Comparison of ENCODE assay signal across 23 mouse cellular contexts in the genomic region with DNA sequence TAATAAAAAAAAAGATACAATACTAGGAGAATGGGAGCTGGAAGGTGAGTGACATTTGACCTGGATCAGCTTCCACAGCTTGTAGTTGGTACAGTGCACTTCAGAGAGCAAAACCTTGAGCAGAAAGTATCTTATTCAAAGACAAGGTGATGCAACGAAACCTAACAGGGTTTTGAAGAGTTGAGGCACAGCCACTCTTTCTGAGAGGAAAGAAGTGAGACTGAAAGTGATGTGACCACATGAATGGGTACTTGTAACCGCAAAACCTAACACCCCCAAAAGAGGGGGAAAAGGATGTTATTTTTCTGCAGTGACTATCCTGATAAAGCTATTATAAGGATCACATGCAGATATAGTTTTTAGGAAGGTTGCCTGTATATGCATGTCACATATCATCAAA.
"Had no signal": no experiment of that assay in that cellular context is flagged by ENCODE, and none has a peak within 500 bp of the region (broad histone marks: within the 10 kb centered on the region; RNA-seq: fewer than 3 reads in every experiment).

No protein-coding gene starts in this region.

- H3K36me3 ChIP-seq: embryonic facial prominence, embryonic 10.5 days; embryonic facial prominence, embryonic 12.5 days; embryonic facial prominence, embryonic 13.5 days; embryonic facial prominence, embryonic 15.5 days; forebrain, embryonic 10.5 days; forebrain, embryonic 12.5 days; forebrain, embryonic 15.5 days; heart, embryonic 10.5 days had no signal

- H3K4me1 ChIP-seq: embryonic facial prominence, embryonic 10.5 days; embryonic facial prominence, embryonic 12.5 days; embryonic facial prominence, embryonic 13.5 days; embryonic facial prominence, embryonic 15.5 days; forebrain, embryonic 10.5 days; forebrain, embryonic 12.5 days; forebrain, embryonic 13.5 days; forebrain, embryonic 15.5 days; heart, embryonic 10.5 days had no signal

- H3K4me2 ChIP-seq: embryonic facial prominence, embryonic 12.5 days; embryonic facial prominence, embryonic 13.5 days; embryonic facial prominence, embryonic 15.5 days; forebrain, embryonic 12.5 days; forebrain, embryonic 13.5 days; forebrain, embryonic 15.5 days had no signal

- DNase-seq: cerebellum, adult 9-10 months; cerebellum, adult 9-11 months; cerebellum, postnatal 10 days; cerebellum, postnatal 14 days; cerebellum, postnatal 25 days; cerebellum, postnatal 36 days; embryo, embryonic 11 days; forebrain, postnatal 0 days; gastrocnemius, postnatal 10 days; gastrocnemius, postnatal 14 days; gastrocnemius, postnatal 36 days; heart, adult 2 months had no signal

- H3K27ac ChIP-seq: embryonic facial prominence, embryonic 10.5 days; embryonic facial prominence, embryonic 12.5 days; embryonic facial prominence, embryonic 13.5 days; embryonic facial prominence, embryonic 15.5 days; forebrain, embryonic 10.5 days; forebrain, embryonic 12.5 days; forebrain, embryonic 13.5 days; forebrain, embryonic 15.5 days; gastrocnemius, adult 2 months; heart, adult 2 months; heart, embryonic 10.5 days had no signal

- H3K9me3 ChIP-seq: embryonic facial prominence, embryonic 10.5 days; embryonic facial prominence, embryonic 12.5 days; embryonic facial prominence, embryonic 13.5 days; embryonic facial prominence, embryonic 15.5 days; forebrain, embryonic 10.5 days; forebrain, embryonic 12.5 days; forebrain, embryonic 13.5 days; forebrain, embryonic 15.5 days; heart, embryonic 10.5 days had no signal

- H3K9ac ChIP-seq: embryonic facial prominence, embryonic 12.5 days; embryonic facial prominence, embryonic 13.5 days; embryonic facial prominence, embryonic 15.5 days; forebrain, embryonic 12.5 days; forebrain, embryonic 13.5 days; forebrain, embryonic 15.5 days; forebrain, postnatal 0 days had no signal

- H3K27me3 ChIP-seq: embryonic facial prominence, embryonic 12.5 days; embryonic facial prominence, embryonic 13.5 days; embryonic facial prominence, embryonic 15.5 days; forebrain, embryonic 12.5 days; forebrain, embryonic 13.5 days; forebrain, embryonic 15.5 days had no signal

- H3K4me3 ChIP-seq: embryonic facial prominence, embryonic 10.5 days; embryonic facial prominence, embryonic 12.5 days; embryonic facial prominence, embryonic 13.5 days; embryonic facial prominence, embryonic 15.5 days; erythroblast, embryonic 14.5 days; forebrain, embryonic 10.5 days; forebrain, embryonic 12.5 days; forebrain, embryonic 13.5 days; forebrain, embryonic 15.5 days; gastrocnemius, adult 2 months; heart, adult 2 months; heart, embryonic 10.5 days had no signal
